Mouse (Mus musculus) myocyte (in vitro differentiated cells): Measurements from ENCODE around the gene Myl6b.

Experiments used
- CEBPB ChIP-seq: IDR thresholded peaks from 2 replicates; pipeline ENCODE4 v1.6.1; 2011; ENCODE audit warnings: mild to moderate bottlenecking, moderate library complexity; ENCODE audit not compliant: poor library complexity, insufficient read depth, severe bottlenecking
- MAX ChIP-seq: IDR thresholded peaks from one replicate; pipeline ENCODE4 v1.6.1; 2011; ENCODE audit warnings: low read depth, mild to moderate bottlenecking, control low read depth
- MYOG ChIP-seq, 3 experiments: IDR thresholded peaks; one replicate each; pipeline ENCODE4 v1.6.1; 2011; ENCODE audit warnings: control low read depth in 2 of 3, low read depth in 2 of 3, mild to moderate bottlenecking in 2 of 3; ENCODE audit not compliant: insufficient read length in 2 of 3, control insufficient read depth in 1 of 3, insufficient read depth in 1 of 3
- POLR2A ChIP-seq: IDR thresholded peaks from one replicate; pipeline ENCODE4 v1.6.1; 2011; ENCODE audit warnings: low read depth, mild to moderate bottlenecking, control low read depth, moderate library complexity; ENCODE audit not compliant: insufficient read length
- POLR2AphosphoS2 ChIP-seq: IDR thresholded peaks from one replicate; pipeline ENCODE4 v1.6.1; 2011; ENCODE audit warnings: low read depth, control low read depth; ENCODE audit not compliant: insufficient read length
- TCF12 ChIP-seq: IDR thresholded peaks from one replicate; pipeline ENCODE4 v1.6.1; 2011; ENCODE audit warnings: mild to moderate bottlenecking, control low read depth; ENCODE audit not compliant: poor library complexity, insufficient read depth, severe bottlenecking
- TCF3 ChIP-seq: IDR thresholded peaks from one replicate; pipeline ENCODE4 v1.6.1; 2011; ENCODE audit warnings: low read depth, control low read depth; ENCODE audit not compliant: insufficient read length
- USF1 ChIP-seq: IDR thresholded peaks from one replicate; pipeline ENCODE4 v1.6.1; 2011; ENCODE audit warnings: low read depth, mild to moderate bottlenecking, control low read depth, moderate library complexity

- TF ChIP-seq TCF3, result no peak
- TF ChIP-seq POLR2A, result no peak
- TF ChIP-seq MYOG (IDR thresholded peaks at IDR 0.05; ENCODE audit: control insufficient read depth in 1 of 3, insufficient read depth in 1 of 3, insufficient read length in 2 of 3, low read depth in 2 of 3), result no peak
- TF ChIP-seq MAX, result no peak
- TF ChIP-seq TCF12, result no peak
- no peak for TF ChIP-seq CEBPB
- TF ChIP-seq USF1, result no peak
- TF ChIP-seq POLR2AphosphoS2, result peak; percentile 64
These were observed 5.7 kb downstream of the Myl6b start for GRCm38 (mm10) chr10:128492633-128493311.
